Mouse (Mus musculus): ENCODE results near the gene Asxl1. TPM values are rescaled to one million over a fixed set of nuclear protein-coding genes. Genes with fewer than 3 reads are reported as not detected.

Asxl1 gene
- polyA plus RNA-seq, 1 experiment: 33.9 TPM

DNA sequence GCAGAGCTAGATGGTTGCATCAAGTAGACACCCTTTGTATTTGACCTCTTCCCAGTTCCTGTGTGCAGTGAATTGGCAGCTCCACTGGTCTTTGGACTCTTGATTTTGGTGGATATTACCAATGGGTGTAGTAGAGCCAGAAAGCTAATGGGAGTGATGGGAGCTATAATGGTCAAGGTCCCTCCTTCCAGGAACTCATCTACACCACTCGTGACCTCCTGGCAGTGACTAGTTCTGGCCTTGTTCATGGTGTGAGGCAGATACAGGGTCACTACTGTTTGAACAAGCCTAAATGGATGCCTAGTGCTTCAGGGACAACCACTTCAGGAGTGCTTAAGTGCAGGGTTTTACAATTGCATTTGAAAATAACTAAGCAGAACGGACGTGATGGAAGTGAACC is 58.4 kb downstream of the Asxl1 start:
- Histone ChIP-seq H3K4me1 (ENCODE audit: control insufficient read depth, insufficient read depth, low read length) (no peaks in the 10 kb centered on the region), H3K27ac (ENCODE audit: insufficient read depth, low read length) (no peak overlapping the region), H3K4me3 (ENCODE audit: insufficient read depth, low read length) (no peak overlapping the region)
- TF ChIP-seq CTCF (IDR thresholded peaks at IDR 0.05; ENCODE audit: borderline replicate concordance, insufficient read depth, low read length) (no peak), POLR2A (IDR thresholded peaks at IDR 0.05; ENCODE audit: low read depth, low read length) (no peak)

DNA sequence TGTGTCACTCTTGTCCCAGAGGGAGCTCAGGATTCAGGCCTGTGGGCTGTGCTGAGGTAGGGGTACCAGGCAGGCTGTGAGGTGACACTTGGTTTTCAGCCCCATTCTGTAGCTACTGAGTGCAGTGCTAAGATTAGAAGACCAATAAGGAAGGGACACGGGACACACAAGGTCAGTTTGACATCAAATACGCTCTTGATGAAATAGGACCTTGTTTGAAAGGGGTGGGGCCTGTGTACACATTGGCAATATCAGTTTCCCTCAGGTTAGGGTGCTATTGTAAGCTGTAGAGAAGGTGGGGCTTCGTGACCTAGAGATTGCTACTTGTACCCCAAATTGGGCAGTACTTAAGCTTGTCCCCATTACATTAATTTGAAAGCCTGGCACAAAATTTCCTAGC is 59.3 kb downstream of the Asxl1 start:
- no peak overlapping the region for H3K27ac ChIP-seq (ENCODE audit: insufficient read depth, low read length)
- H3K4me1 ChIP-seq (ENCODE audit: control insufficient read depth, insufficient read depth, low read length): no peaks in the 10 kb centered on the region
- TF ChIP-seq POLR2A (IDR thresholded peaks at IDR 0.05; ENCODE audit: low read depth, low read length) (no peak), CTCF (IDR thresholded peaks at IDR 0.05; ENCODE audit: borderline replicate concordance, insufficient read depth, low read length) (no peak)
- H3K4me3 ChIP-seq (ENCODE audit: insufficient read depth, low read length): no peak overlapping the region

DNA sequence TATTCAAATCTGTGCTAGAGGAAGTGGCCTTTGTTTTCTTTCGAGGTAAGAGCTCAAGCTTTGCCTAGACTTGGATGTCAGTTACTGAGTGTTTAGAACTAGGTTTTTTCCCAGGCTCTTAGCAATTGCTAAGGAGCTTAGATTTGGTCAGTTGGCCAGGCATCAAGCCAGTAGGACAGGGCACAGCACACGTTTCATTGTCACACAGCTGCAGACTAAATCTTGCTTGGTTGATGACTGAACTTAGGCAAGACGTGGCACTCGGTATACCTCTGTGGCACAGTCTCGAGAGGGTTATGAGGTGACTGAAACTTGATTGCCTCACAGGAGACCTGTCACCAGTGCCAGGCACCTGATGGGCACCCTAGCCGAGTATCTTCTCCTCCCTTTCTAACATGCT is 61.3 kb downstream of the Asxl1 start:
- Histone ChIP-seq H3K4me1 (ENCODE audit: control insufficient read depth, insufficient read depth, low read length) (no peaks in the 10 kb centered on the region), H3K4me3 (ENCODE audit: insufficient read depth, low read length) (no peak overlapping the region), H3K27ac (ENCODE audit: insufficient read depth, low read length) (no peak overlapping the region)
- TF ChIP-seq CTCF (IDR thresholded peaks at IDR 0.05; ENCODE audit: borderline replicate concordance, insufficient read depth, low read length): no peak
- TF ChIP-seq POLR2A (IDR thresholded peaks at IDR 0.05; ENCODE audit: low read depth, low read length): no peak

DNA sequence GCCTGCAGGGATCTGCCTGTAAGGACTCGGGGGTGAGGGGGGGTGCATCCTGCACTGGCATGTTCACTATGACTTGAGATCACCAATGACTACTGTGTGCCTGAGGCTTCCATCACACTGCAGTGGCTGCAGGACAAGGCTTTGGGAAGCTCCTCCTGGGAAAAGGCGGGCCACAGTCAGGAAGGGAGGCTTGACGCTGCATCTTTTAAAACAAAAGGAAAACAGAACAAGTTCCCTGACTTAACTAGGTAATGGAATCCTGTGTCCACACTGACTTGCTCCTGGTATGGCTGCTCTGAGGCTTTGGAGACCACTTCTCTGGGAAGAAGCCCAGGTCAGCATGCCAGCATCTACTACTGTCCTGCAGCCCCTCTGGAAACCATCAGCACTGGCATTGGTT is 63.3 kb downstream of the Asxl1 start:
- TF ChIP-seq CTCF (IDR thresholded peaks at IDR 0.05; ENCODE audit: borderline replicate concordance, insufficient read depth, low read length): no peak
- TF ChIP-seq POLR2A (IDR thresholded peaks at IDR 0.05; ENCODE audit: low read depth, low read length): no peak
- Histone ChIP-seq H3K27ac (ENCODE audit: insufficient read depth, low read length) (no peak overlapping the region), H3K4me1 (ENCODE audit: control insufficient read depth, insufficient read depth, low read length) (no peaks in the 10 kb centered on the region), H3K4me3 (ENCODE audit: insufficient read depth, low read length) (no peak overlapping the region)

DNA sequence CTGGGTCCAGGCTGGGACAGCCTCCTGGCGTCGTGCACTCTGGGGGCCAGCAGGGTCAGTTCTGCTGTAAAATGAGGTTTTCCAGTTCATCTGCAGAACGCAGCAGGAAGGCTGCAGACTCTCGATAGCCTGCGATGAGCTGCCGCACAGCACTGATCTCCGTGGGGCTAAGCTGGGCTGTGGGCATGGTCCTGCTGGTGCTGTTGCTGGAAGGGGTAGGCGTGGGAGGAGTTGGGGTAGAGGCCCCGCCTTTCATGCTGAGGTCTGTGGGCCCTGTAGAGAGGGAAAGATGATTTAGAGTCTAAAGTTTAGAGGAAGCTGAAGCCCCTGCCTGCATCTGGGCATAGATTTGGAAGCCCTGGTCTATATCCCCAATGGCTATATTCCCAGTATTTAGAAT is 65.9 kb downstream of the Asxl1 start:
- H3K27ac ChIP-seq (ENCODE audit: insufficient read depth, low read length): no peak overlapping the region
- TF ChIP-seq CTCF (IDR thresholded peaks at IDR 0.05; ENCODE audit: borderline replicate concordance, insufficient read depth, low read length) (no peak), POLR2A (IDR thresholded peaks at IDR 0.05; ENCODE audit: low read depth, low read length) (no peak)
- no peaks in the 10 kb centered on the region for H3K4me1 ChIP-seq (ENCODE audit: control insufficient read depth, insufficient read depth, low read length)
- no peak overlapping the region for H3K4me3 ChIP-seq (ENCODE audit: insufficient read depth, low read length)

DNA sequence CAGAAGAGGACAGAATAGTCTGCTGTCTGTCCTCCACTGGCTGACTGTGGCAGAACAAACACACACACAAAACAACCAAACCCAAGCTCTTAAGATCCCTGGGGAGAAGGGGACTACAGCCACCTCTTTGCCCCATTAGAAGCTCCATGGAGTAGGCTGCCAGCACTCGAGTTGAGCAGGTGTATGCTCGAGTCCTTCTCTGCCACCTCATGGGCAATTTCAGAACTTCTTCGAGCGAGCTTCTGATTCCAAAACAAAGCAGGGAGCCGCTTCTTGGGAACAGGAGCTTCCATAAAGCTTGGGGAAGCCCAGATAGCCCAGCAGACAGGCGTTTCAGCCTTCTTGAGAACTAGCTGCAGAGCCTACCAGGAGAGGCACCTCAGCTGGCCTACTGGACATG is 66.9 kb downstream of the Asxl1 start:
- H3K4me1 ChIP-seq (ENCODE audit: control insufficient read depth, insufficient read depth, low read length): no peaks in the 10 kb centered on the region
- H3K4me3 ChIP-seq (ENCODE audit: insufficient read depth, low read length): no peak overlapping the region
- H3K27ac ChIP-seq (ENCODE audit: insufficient read depth, low read length): no peak overlapping the region
- TF ChIP-seq CTCF (IDR thresholded peaks at IDR 0.05; ENCODE audit: borderline replicate concordance, insufficient read depth, low read length) (no peak), POLR2A (IDR thresholded peaks at IDR 0.05; ENCODE audit: low read depth, low read length) (no peak)

DNA sequence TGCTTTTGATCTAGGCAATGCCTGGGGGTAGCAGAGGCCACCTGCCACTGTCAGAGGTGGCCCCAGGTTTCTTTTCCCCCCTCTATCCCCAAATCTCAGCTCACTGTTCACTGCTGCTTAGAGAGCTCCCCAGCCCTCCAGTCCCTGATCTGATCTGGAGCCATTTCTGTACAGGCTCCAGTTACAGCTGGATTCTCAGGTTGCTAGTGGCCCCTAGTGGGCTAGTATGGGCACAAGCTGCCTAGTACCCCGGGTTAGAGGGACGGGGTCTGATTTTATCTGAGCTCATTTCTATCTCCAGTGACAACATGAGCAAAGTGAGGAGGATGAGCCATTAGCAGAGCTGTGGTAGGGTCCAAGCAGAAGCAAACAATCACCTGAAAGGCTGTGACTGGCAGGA is 69.0 kb downstream of the Asxl1 start:
- no peaks in the 10 kb centered on the region for H3K4me1 ChIP-seq (ENCODE audit: control insufficient read depth, insufficient read depth, low read length)
- no peak overlapping the region for H3K27ac ChIP-seq (ENCODE audit: insufficient read depth, low read length)
- H3K4me3 ChIP-seq (ENCODE audit: insufficient read depth, low read length): no peak overlapping the region
- TF ChIP-seq POLR2A (IDR thresholded peaks at IDR 0.05; ENCODE audit: low read depth, low read length) (no peak), CTCF (IDR thresholded peaks at IDR 0.05; ENCODE audit: borderline replicate concordance, insufficient read depth, low read length) (peak; percentile 33; the same call in 1 of the 2 replicates)

DNA sequence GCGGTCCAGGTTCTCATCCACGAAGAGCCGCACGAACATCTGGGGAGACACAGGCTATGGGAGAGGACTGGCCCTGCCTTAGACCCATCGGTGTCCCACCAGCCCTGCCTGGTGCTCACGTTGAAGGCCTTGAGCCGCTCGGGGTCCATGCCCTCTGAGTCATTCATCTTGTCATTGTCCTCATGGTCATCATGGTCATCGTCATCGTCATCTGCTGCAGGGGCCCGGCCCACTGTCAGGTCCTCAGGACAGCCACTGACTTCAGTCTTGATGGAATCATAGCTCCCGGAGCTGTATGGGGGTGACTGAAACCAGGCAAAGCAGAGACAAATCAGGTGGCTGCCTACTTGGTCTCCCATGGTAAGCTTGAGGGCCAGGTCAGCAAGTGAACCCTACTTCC is 72.2 kb downstream of the Asxl1 start:
- Histone ChIP-seq H3K4me3 (ENCODE audit: insufficient read depth, low read length) (no peak overlapping the region), H3K27ac (ENCODE audit: insufficient read depth, low read length) (no peak overlapping the region), H3K4me1 (ENCODE audit: control insufficient read depth, insufficient read depth, low read length) (no peaks in the 10 kb centered on the region)
- TF ChIP-seq POLR2A (IDR thresholded peaks at IDR 0.05; ENCODE audit: low read depth, low read length) (no peak), CTCF (IDR thresholded peaks at IDR 0.05; ENCODE audit: borderline replicate concordance, insufficient read depth, low read length) (no peak)

DNA sequence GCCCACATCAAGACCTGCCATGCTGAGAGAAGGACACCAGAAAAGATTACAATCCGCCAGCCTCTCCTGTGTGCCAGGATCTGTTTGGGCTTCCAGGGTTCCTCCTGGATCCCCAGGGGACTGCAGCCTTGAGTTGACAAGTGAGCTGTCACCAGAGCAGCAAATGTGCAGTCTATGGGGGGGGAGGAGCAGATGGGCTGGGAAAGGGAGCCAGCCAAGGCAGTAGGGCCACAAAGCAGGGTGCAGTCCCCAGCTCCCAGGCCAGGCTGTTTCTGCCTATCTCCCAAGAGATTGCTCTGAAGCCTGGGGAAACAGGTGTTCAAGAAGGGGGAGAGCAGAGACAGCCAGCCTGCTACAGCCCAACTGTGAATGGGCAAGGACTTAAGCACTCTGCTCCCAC is 72.8 kb downstream of the Asxl1 start:
- TF ChIP-seq POLR2A (IDR thresholded peaks at IDR 0.05; ENCODE audit: low read depth, low read length) (no peak), CTCF (IDR thresholded peaks at IDR 0.05; ENCODE audit: borderline replicate concordance, insufficient read depth, low read length) (no peak)
- H3K4me3 ChIP-seq (ENCODE audit: insufficient read depth, low read length): no peak overlapping the region

DNA sequence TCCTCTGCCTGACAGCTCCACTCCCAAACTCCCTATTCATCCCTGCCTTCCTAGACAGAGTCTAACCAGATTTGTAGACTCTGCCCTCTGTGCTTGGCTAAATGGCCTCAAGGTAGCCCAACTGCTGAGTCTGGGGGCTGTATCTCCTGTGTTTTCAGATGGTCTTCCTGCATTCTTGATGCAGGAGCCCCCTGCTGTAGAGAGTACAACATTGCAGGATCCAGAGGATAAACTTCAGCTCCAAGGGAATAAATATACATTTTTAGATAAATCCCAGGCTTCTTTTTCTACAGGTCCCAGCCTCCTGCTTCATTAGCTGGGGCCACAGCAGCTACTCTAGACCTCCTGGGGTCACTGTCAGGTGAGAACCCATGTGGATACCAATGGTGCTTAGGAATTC is 75.6 kb downstream of the Asxl1 start:
- TF ChIP-seq CTCF (IDR thresholded peaks at IDR 0.05; ENCODE audit: borderline replicate concordance, insufficient read depth, low read length) (no peak), POLR2A (IDR thresholded peaks at IDR 0.05; ENCODE audit: low read depth, low read length) (no peak)
- H3K4me3 ChIP-seq (ENCODE audit: insufficient read depth, low read length): no peak overlapping the region
- no peaks in the 10 kb centered on the region for H3K4me1 ChIP-seq (ENCODE audit: control insufficient read depth, insufficient read depth, low read length)
- no peak overlapping the region for H3K27ac ChIP-seq (ENCODE audit: insufficient read depth, low read length)

More for the DNA sequence above, 72.8 kb downstream of the Asxl1 start:
- H3K27ac ChIP-seq (ENCODE audit: insufficient read depth, low read length): no peak overlapping the region
- H3K4me1 ChIP-seq (ENCODE audit: control insufficient read depth, insufficient read depth, low read length): no peaks in the 10 kb centered on the region

DNA sequence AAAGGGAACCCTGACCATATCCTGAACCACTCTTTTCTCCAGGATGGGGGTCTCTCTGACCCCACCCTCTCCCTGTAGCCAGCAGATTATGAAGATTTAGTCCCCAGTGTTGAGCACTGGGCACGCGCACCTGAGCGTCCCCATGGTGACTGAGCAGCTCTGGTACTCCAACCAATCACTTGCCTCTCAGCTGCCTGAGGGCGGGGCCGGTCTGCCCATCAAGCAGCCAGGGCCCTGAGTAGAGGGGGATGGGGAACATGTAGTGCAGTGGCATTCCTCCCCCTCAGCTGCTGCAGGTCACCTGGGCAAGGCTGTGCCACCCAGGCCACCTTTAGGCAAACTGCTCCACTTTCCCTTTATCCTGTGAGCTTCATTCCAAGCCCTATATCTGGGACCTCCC is 76.4 kb downstream of the Asxl1 start:
- TF ChIP-seq POLR2A (IDR thresholded peaks at IDR 0.05; ENCODE audit: low read depth, low read length): no peak
- TF ChIP-seq CTCF (IDR thresholded peaks at IDR 0.05; ENCODE audit: borderline replicate concordance, insufficient read depth, low read length): no peak
- H3K4me1 ChIP-seq (ENCODE audit: control insufficient read depth, insufficient read depth, low read length): no peaks in the 10 kb centered on the region
- H3K4me3 ChIP-seq (ENCODE audit: insufficient read depth, low read length): no peak overlapping the region
- H3K27ac ChIP-seq (ENCODE audit: insufficient read depth, low read length): no peak overlapping the region

All from embryonic fibroblast, embryonic 13.5 days (primary cell).